Mouse (Mus musculus) large intestine, adult 2 months (tissue): ENCODE results near the gene Dcaf5. TPM values are rescaled to one million over a fixed set of nuclear protein-coding genes. Genes with fewer than 3 reads are reported as not detected.

Source experiments
- DNase-seq: peaks from one replicate; pipeline ENCODE4 v3.0.0-alpha.2; 2012; ENCODE audit warnings: low read depth, low spot score
- WGBS: fragments of 180-500 bp; shearing (Covaris S2); methylation state at CpG from one replicate; pipeline ENCODE4 v1.1.7; 2018; 5-methylcytosine and 5-hydroxymethylcytosine counted together
- polyA plus RNA-seq: library from polyadenylated mRNA; depleted of rRNA; stranded (reverse); fragments of >200 nt; gene quantifications from 2 replicates; pipeline ENCODE4 v1.2.3, GENCODE M21; 2012

Dcaf5 gene
- polyA plus RNA-seq, 1 experiment: 11.7 TPM

GRCm38 (mm10) chr12:80365345-80365744, 71.1 kb downstream of the Dcaf5 start:
- WGBS: 71% methylated on average over 3 of the region's 3 CpGs
- no peak for DNase-seq

GRCm38 (mm10) chr12:80361655-80362054, 74.7 kb downstream of the Dcaf5 start:
- no peak for DNase-seq
- WGBS: 49% methylated on average over 1 of the region's 1 CpGs

GRCm38 (mm10) chr12:80360321-80360720, 76.1 kb downstream of the Dcaf5 start:
- WGBS: 79% methylated on average over 5 of the region's 5 CpGs
- DNase-seq: no peak

- DNase-seq: no peak
- WGBS: 56% methylated on average over 6 of the region's 6 CpGs
Measured at GRCm38 (mm10) chr12:80344777-80345231, 91.6 kb downstream of the Dcaf5 start.

GRCm38 (mm10) chr12:80340936-80341335, 95.5 kb downstream of the Dcaf5 start:
- 93% methylated on average over 2 of the region's 2 CpGs for WGBS
- DNase-seq: no peak

DNA sequence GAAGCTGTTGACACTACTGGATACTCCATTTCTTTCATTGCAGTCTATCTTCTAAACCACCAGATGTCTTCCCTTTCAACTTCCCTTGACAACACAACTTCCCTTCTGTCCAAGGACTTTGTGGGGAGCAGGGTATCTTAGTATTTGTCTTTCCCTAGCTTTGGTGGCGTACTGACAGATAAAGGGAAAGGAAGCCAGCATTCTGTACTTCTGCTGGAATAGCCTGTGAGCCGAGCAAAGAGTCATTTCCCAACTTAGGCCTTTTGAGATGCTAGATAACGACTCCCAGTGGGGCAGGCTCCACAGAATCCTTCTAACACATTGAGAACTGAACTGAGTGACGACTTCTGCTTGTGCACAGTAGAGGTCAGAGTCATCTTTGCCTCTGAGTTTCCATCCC, 102.2 kb downstream of the Dcaf5 start:
- no peak for DNase-seq
- 83% methylated on average over 4 of the region's 4 CpGs for WGBS

- WGBS: 22% methylated on average over 2 of the region's 2 CpGs
- no peak for DNase-seq
Measured at GRCm38 (mm10) chr12:80331634-80332033, 104.8 kb downstream of the Dcaf5 start.

GRCm38 (mm10) chr12:80330819-80331218, 105.6 kb downstream of the Dcaf5 start:
- DNase-seq: no peak
- WGBS: 89% methylated on average over 8 of the region's 8 CpGs

GRCm38 (mm10) chr12:80329641-80330040, 106.8 kb downstream of the Dcaf5 start:
- no peak for DNase-seq
- WGBS: 29% methylated on average over 2 of the region's 2 CpGs

DNA sequence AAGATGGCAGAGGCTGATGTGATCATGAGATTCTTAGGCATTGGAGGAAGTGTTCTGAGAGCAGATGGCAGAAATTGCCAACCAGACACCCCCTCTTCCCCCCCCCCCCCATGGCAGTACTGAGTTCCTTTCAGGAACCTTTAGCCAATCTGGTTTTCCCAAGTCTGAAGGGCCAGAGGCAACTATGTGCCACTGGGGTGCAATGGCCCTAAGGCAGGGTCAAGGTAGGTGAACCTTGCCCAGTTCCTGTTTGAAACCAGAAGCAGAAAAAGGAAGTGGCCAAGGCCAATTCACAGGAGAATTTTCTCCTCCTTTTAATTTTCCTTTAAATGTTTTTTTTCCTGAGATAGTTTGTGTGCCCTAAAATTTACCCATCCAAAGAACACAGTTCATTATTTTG, 110.4 kb downstream of the Dcaf5 start:
- DNase-seq: no peak

DNA sequence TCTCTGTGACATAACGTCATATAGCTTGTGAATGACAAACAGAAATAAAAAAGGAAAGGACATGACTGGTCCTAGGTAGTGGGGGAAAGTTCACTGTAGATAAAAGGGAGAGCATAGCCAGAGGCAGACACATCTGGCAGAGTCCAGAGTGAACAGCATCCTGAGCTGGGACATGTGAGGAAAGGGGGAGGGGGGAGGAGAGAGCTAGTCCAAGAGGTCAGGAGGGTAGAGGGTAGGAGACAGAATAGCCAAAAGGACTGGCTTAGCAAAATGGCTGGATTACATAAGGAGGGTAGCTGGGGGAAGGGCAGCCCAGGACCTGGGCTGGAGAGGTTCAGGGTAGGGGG, 111.6 kb downstream of the Dcaf5 start:
- 30% methylated on average over 1 of the region's 1 CpGs for WGBS
- no peak for DNase-seq

DNA sequence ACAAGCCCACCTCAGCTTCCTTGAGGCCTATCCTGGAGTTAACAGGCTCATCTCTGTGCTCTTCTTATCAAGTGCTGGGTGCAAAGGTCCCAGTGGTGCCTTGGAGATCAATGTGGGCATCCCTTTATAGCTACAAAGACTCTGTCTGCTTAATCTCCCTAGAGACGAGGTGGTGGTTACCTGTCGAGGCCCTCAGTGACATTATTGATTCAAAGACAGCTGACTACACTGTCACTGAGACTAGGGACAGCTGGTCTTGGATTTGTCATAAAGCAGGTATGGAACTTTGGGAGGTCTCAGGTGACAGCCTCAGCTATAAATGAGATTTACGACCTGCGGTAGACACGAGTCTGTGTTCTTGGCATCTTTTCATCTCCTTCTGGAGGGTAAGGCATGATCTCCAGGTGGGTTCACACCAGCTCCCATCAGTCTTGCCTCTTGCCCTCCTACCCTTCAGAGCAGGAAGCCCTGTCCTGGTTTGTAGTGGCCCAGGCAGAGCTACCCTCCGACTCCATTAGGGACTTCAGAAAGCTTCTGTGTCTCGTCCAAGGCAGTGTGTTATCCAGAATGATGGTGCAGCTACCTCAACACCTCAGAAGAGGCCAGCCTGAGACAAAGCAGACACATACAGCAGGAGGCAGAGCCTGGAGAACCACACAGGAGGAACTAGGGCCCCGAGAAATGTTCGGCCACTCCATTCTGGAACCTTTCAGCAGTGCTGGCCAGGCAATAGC, 112.2 kb downstream of the Dcaf5 start:
- 34% methylated on average over 9 of the region's 9 CpGs for WGBS

GRCm38 (mm10) chr12:80323371-80324050, 112.9 kb downstream of the Dcaf5 start:
- WGBS: 74% methylated on average over 8 of the region's 8 CpGs
- no peak for DNase-seq

More for the DNA sequence above, 112.2 kb downstream of the Dcaf5 start:
- DNase-seq: no peak

DNA sequence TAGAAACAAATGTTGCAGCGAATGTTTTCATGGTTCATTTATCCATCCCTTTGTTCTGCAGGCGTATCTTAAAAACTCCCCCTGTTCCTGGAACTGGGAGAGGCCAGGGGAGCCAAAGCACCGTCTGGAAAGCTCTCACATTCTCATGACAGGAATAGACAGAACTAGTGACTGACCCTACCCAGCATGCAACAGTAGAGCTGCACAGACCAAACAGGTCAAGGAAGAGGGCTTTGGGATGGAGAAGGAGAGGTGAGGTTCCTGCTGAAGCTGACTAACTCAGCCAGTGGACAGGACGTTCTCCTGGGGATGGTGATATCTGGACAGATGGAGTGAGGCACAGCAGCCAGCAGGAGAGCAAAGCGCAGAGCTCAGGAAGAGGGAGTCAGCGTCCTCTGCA, 113.9 kb downstream of the Dcaf5 start:
- WGBS: 88% methylated on average over 6 of the region's 6 CpGs
- no peak for DNase-seq

DNA sequence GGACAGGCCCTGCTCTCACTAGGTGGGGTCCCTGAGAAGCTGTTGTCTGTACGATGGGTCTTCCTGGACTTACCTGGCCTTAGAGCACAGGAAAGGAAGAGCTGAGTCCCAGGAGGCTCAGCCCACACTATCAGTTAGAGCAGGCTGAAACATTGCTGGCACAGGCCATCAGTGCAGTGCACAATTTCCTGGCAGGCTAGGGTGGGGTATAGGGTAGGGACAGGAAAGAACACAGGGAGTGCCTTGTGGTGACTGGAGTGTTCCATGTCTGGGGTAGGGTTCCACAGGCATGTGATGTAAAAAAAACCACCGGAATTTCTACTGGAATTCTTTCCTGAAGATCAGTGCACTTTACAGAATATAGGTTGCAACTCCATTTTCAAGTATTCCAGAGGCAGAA, 117.3 kb downstream of the Dcaf5 start:
- DNase-seq: no peak
- WGBS: 35% methylated on average over 2 of the region's 2 CpGs

GRCm38 (mm10) chr12:80315321-80315720, 121.1 kb downstream of the Dcaf5 start:
- 91% methylated on average over 2 of the region's 2 CpGs for WGBS
- no peak for DNase-seq

DNA sequence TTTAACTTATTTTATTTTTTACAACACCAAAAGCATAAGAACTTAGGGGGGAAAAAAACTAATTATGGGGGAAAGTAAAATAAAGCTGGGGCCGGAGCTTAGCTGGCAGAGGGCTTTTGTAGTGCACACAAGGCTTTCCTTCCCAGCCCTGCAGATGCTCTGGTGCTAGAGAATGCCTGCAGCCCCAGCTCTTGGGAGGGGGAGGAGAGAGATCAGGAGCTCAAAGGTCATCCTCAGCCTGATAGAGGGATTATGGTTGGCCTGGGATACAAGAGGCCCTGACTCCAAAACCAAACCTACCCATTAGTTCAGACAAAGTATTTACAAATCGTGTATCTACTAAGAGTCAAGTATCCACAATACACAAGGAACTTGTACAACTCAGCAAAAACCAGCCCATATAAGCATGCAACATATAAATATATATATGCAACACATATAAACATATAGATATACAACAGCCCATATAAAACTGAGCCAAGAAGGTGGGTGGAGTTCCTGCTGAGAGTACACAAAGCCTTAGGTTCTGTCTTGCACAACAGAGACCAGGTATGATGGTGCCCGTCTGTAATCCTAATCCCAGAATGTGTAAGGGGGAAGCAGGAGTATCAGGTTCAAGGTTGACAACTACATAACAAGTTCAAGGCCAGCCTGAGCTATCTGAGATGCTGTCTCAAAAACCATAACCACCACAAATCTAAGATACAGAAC, 124.3 kb downstream of the Dcaf5 start:
- no peak for DNase-seq
- 53% methylated on average over 3 of the region's 3 CpGs for WGBS

GRCm38 (mm10) chr12:80307556-80307955, 128.8 kb downstream of the Dcaf5 start:
- no peak for DNase-seq
- WGBS: 66% methylated on average over 3 of the region's 3 CpGs

GRCm38 (mm10) chr12:80304518-80304917, 131.9 kb downstream of the Dcaf5 start:
- no peak for DNase-seq
- WGBS: 92% methylated on average over 3 of the region's 3 CpGs

DNA sequence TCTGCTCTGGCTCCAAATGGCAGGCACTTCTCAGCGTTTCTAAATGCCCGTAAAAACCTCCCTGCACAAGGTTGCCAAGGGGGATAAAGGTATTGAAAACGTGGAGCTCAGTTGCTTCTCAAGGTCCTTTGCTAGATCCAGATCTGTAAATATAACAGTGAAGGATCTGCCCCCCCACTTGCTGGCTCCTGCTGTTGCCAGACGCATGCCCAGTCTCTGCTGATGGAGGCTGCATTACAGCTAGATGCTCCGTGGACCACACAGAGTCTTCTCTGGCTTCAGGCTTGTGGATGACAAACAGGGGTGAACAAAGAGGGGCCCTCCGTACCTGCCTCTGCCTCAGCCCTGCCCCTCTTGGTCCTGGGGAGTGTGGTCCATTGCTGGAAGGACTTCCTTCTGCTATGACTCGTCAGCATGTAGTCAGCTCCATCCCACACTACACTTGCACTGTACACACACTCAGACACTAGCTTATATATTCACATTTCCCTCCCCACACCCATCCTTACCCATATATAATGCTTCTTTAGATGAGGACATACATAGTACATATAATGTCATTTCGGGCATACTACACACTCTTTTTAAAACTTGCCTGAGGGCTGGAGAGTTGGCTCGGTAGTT, 135.5 kb downstream of the Dcaf5 start:
- WGBS: 74% methylated on average over 9 of the region's 9 CpGs
- no peak for DNase-seq
